Mouse (Mus musculus) heart, adult 2 months (tissue): ENCODE results near the gene Slc47a1. TPM values are rescaled to one million over a fixed set of nuclear protein-coding genes. Genes with fewer than 3 reads are reported as not detected.
A peak's percentile ranks its signal among the peaks of the same experiment; 100 is the strongest.

ENCODE experiments used
- DNase-seq, 2 experiments: peaks; one replicate each; pipeline ENCODE4 v3.0.0; 2021
- H3K27ac ChIP-seq: fragments of 200-600 bp; 2 replicates; pipeline ENCODE4 v1.8.1; 2022
- H3K27me3 ChIP-seq: fragments of 200-500 bp; 2 replicates; pipeline ENCODE4 v1.6.1; 2012; ENCODE audit warnings: mild to moderate bottlenecking, low read length, inconsistent platforms, mixed read lengths; ENCODE audit not compliant: control insufficient read depth, insufficient read depth
- H3K36me3 ChIP-seq: fragments of 200-500 bp; 2 replicates; pipeline ENCODE4 v1.6.1; 2012; ENCODE audit warnings: low read length, inconsistent platforms; ENCODE audit not compliant: control insufficient read depth, insufficient read depth
- H3K4me1 ChIP-seq: fragments of 200-500 bp; 2 replicates; pipeline ENCODE4 v1.6.1; 2011; ENCODE audit warnings: low read length; ENCODE audit not compliant: control insufficient read depth, insufficient read depth
- H3K4me3 ChIP-seq: fragments of 200-600 bp; 2 replicates; pipeline ENCODE4 v1.8.1; 2022
- H3K79me2 ChIP-seq: fragments of 200-500 bp; replicated peaks from 2 replicates; pipeline ENCODE4 v1.6.1; 2012; ENCODE audit warnings: mild to moderate bottlenecking, inconsistent platforms, low read length, moderate library complexity, mixed read lengths; ENCODE audit not compliant: control insufficient read depth, insufficient read depth
- H3K9ac ChIP-seq: fragments of 200-500 bp; 2 replicates; pipeline ENCODE4 v1.6.1; 2012; ENCODE audit warnings: low read depth, mild to moderate bottlenecking, control low read depth, inconsistent platforms, low read length, mixed read lengths
- CTCF ChIP-seq: fragments of 200-600 bp; IDR thresholded peaks from 2 replicates; pipeline ENCODE4 v1.8.1; 2022; ENCODE audit warnings: antibody characterized with exemption, mild to moderate bottlenecking, moderate library complexity
- EP300 ChIP-seq: fragments of 200-500 bp; IDR thresholded peaks from 2 replicates; pipeline ENCODE4 v1.6.1; 2011; ENCODE audit warnings: low read depth, low read length, control low read depth; ENCODE audit not compliant: insufficient read depth
- POLR2A ChIP-seq: fragments of 200-500 bp; IDR thresholded peaks from 2 replicates; pipeline ENCODE4 v1.6.1; 2011; ENCODE audit warnings: mild to moderate bottlenecking, low read depth, low read length, control low read depth; ENCODE audit not compliant: insufficient read depth
- WGBS: fragments of 180-500 bp; shearing (Covaris S2); methylation state at CpG from one replicate; pipeline ENCODE4 v1.1.7; 2018; 5-methylcytosine and 5-hydroxymethylcytosine counted together
- intact Hi-C: fragments of 180-260 bp; cut with DNase I; formaldehyde crosslinking; loops from one replicate; pipeline ENCODE4 v1.15.1; 2025
- polyA plus RNA-seq: library from polyadenylated mRNA; depleted of rRNA; stranded (reverse); fragments of >200 nt; gene quantifications from 2 replicates; pipeline ENCODE4 v1.2.3, GENCODE M21; 2012
- total RNA-seq, 2 experiments: library from RNA; stranded (reverse); gene quantifications; 2 replicates each; pipeline ENCODE4 v1.2.3; 2021

Gene Slc47a1
- total and polyA plus RNA-seq, 3 experiments, result 27.7 to 51.1 (median 32.0) TPM

DNA sequence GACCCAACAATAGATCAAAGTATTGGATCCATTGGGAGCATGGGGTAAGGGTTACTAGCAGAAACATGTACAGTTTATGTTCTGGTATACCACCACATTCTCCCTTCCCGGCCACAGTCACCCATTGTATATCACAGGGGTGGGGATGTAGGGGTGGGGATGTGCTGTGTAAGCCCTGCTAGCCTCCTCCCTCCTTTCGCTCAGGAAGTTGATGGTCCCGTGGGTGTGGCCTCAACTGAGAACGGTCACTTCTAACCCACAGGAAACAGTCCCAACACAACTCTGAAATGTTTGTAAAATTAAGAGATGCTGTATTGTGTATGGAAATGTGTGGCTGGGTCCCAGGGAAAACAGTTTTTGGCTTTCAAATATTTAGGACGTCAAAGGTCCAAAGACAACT is 35.3 kb upstream of the Slc47a1 start:
- TF ChIP-seq POLR2A (no peak), CTCF (no peak), EP300 (no peak)
- Histone ChIP-seq H3K79me2 (no peaks in the 10 kb centered on the region), H3K9ac (no peak overlapping the region), H3K4me1 (no peaks in the 10 kb centered on the region), H3K27ac (no peak overlapping the region), H3K4me3 (no peak overlapping the region), H3K36me3 (no peaks in the 10 kb centered on the region), H3K27me3 (no peaks in the 10 kb centered on the region)
- intact Hi-C loops, result no loop called here
- no peak for DNase-seq
- 52% methylated on average over 5 of the region's 5 CpGs for WGBS

GRCm38 (mm10) chr11:61411809-61412208 is 33.7 kb upstream of the Slc47a1 start:
- 63% methylated on average over 7 of the region's 7 CpGs for WGBS
- Histone ChIP-seq H3K4me3 (no peak overlapping the region), H3K4me1 (no peaks in the 10 kb centered on the region), H3K79me2 (no peaks in the 10 kb centered on the region), H3K27me3 (no peaks in the 10 kb centered on the region), H3K27ac (no peak overlapping the region), H3K36me3 (no peaks in the 10 kb centered on the region), H3K9ac (no peak overlapping the region)
- TF ChIP-seq CTCF, result no peak
- DNase-seq, result no peak
- intact Hi-C loops, result loop anchor here (2.0 kb wide), 1 partner anchor 93 kb away; the partner anchor contains the start of gene B9d1

DNA sequence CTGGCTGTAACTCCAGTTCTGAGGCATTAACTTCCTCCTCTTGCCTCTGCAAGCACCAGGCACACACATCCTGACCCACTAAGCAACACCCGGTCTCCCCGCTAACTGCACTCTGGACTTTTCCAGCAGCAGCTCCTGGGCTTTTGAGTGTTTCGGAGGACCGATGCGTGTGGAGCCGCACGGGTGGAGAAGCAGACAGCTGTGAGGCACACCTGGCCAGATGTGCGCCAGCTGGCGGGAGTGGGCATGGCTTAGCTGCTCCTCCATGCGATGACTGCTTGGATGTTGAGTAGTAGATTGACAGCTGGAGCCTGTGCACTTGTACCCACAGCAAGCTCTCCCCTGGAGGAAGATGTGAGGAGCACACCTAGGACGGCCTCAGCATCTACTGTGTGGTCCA is 33.1 kb upstream of the Slc47a1 start:
- no peak overlapping the region for H3K9ac ChIP-seq
- H3K36me3 ChIP-seq, result no peaks in the 10 kb centered on the region
- H3K4me3 ChIP-seq, result no peak overlapping the region
- H3K27me3 ChIP-seq, result no peaks in the 10 kb centered on the region
- 86% methylated on average over 11 of the region's 11 CpGs for WGBS
- no peaks in the 10 kb centered on the region for H3K4me1 ChIP-seq
- no peak for TF ChIP-seq POLR2A
- no peak for TF ChIP-seq CTCF
- no peak for TF ChIP-seq EP300
- H3K27ac ChIP-seq, result no peak overlapping the region
- intact Hi-C loops, result loop anchor here (2.0 kb wide), 1 partner anchor 94 kb away; the partner anchor contains the start of gene B9d1
- DNase-seq, result no peak
- no peaks in the 10 kb centered on the region for H3K79me2 ChIP-seq

GRCm38 (mm10) chr11:61410129-61410528 is 32.0 kb upstream of the Slc47a1 start:
- intact Hi-C loops, result loop anchor here (1.0 to 2.0 kb wide), 4 partner anchors 61 to 306 kb away; partner anchors contain the start of gene B9d1
- TF ChIP-seq EP300 (peak; percentile 80), CTCF (no peak; the same call in none of the 2 replicates)
- WGBS, result 0% methylated on average over 1 of the region's 1 CpGs
- Histone ChIP-seq H3K36me3 (no peaks in the 10 kb centered on the region), H3K79me2 (no peaks in the 10 kb centered on the region), H3K4me3 (no peak overlapping the region), H3K27ac (no peak overlapping the region; the same call in 1 of the 2 replicates), H3K4me1 (no peaks in the 10 kb centered on the region), H3K27me3 (no peaks in the 10 kb centered on the region), H3K9ac (no peak overlapping the region)
- peak; percentile 82 to 93 for DNase-seq

GRCm38 (mm10) chr11:61409051-61409450 is 30.9 kb upstream of the Slc47a1 start:
- H3K4me3 ChIP-seq, result peak overlapping the region; percentile 94
- 10% methylated on average over 3 of the region's 3 CpGs for WGBS
- no peaks in the 10 kb centered on the region for H3K79me2 ChIP-seq
- H3K9ac ChIP-seq, result no peak overlapping the region
- peak overlapping the region; percentile 100 for H3K27ac ChIP-seq
- H3K36me3 ChIP-seq, result no peaks in the 10 kb centered on the region
- intact Hi-C loops, result loop anchor here (2.0 to 5.0 kb wide), 4 partner anchors 178 to 477 kb away; partner anchors contain the start of genes Map2k3 and Usp22
- H3K27me3 ChIP-seq, result no peaks in the 10 kb centered on the region
- no peak for DNase-seq
- TF ChIP-seq POLR2A, result no peak
- TF ChIP-seq EP300, result no peak
- TF ChIP-seq CTCF, result peak; percentile 66
- H3K4me1 ChIP-seq, result no peaks in the 10 kb centered on the region

DNA sequence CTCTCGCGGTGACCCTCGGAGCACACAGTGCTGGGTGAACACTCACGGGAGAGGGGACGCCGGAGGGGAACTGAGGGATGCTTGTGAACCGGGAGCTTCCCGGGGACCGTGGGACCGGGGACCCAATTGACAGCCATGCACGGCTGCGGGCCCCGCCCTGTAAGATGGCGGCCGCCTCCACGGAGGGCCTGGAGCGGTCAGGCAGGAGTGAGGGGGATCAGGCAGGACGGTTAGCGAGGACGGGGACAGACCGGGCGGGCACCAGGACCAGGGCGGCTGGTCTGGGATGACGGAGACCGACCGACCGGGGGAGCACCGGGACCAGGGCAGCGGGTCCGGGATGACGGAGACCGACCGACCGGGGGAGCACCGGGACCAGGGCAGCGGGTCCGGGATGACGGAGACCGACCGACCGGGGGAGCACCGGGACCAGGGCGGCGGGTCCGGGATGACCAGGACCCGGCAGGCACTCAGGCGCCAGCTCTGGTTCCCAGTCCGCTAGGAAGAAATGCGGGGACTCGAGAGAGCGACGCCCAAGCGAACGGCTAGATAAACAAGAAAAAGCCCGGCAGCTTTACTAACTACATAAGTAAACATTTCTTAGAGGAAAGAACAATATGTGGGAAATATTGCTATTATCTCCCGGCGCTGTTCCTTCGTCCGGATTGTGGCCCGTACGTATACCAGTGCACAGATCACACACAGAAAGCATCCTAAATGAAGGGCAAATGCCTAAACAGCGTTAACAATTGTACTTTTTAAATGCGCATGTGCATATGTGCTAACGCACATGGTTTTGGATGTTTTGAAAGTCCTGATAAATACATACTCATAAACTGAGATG is 30.3 kb upstream of the Slc47a1 start:
- no peak for TF ChIP-seq CTCF
- peak; percentile 42; the same call in 1 of the 2 replicates for TF ChIP-seq POLR2A
- WGBS, result under 1% methylated on average over 64 of the region's 64 CpGs
- intact Hi-C loops, result loop anchor here (2.0 to 5.0 kb wide), 4 partner anchors 178 to 476 kb away; partner anchors contain the start of genes Map2k3 and Usp22

More for the DNA sequence above, 30.3 kb upstream of the Slc47a1 start:
- peak overlapping the region; percentile 100 for H3K27ac ChIP-seq
- H3K4me1 ChIP-seq, result no peaks in the 10 kb centered on the region
- H3K4me3 ChIP-seq, result peak overlapping the region; percentile 94
- H3K27me3 ChIP-seq, result no peaks in the 10 kb centered on the region
- H3K79me2 ChIP-seq, result no peaks in the 10 kb centered on the region
- H3K9ac ChIP-seq, result peak overlapping the region; percentile 71
- no peaks in the 10 kb centered on the region for H3K36me3 ChIP-seq
- DNase-seq, result peak; percentile 90
